Mouse (Mus musculus): ENCODE data around the gene Dlec1. TPM values are rescaled to one million over a fixed set of nuclear protein-coding genes. Genes with fewer than 3 reads are reported as not detected.

The Dlec1 gene
- polyA plus RNA-seq, 1 experiment from 2014 or later: 0.57 TPM

DNA sequence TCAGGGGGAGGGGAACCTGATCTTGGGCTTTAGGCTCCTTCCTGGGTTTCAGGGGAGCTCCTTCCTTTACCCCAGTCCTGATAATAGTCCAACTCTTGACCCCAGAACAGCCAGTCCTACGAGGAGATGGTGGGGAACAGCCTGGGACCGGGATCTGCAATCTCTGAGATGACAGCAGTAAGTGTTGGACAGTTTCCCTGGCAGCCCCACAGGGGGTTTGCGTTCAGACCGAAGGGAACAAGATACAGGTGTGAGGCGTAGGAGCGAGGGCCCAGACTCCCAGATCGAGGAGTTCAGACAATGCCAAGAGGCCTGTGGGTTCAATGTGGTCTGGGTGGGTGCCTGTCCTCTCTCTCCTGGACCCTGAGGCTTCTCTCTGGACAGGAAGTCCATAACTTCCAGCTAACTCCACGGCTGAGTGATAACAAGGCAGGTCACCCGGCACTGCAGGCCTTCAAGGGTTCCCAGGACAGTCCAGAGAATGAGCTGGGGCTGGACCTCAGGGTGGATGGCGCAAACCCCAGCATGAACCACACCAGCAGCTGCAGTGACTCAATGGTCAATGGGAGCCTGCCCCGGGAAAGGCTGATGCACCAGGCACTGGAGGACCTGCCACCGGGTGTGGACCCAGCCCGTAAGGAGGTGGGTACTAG, 32.0 kb upstream of the Dlec1 start:
- WGBS: 86% methylated on average over 13 of the region's 13 CpGs
- no peak for ATAC-seq
- Histone ChIP-seq H3K9ac (replicated peaks; ENCODE audit: low read depth, low read length) (no peak overlapping the region), H3K9me3 (ENCODE audit: control insufficient read depth, low read length) (no peaks in the 10 kb centered on the region), H3K27me3 (replicated peaks; ENCODE audit: control insufficient read depth, insufficient read depth, low read length) (no peaks in the 10 kb centered on the region), H3K4me1 (replicated peaks; ENCODE audit: control insufficient read depth, insufficient read depth, low read length) (no peaks in the 10 kb centered on the region), H3K4me3 (replicated peaks; ENCODE audit: low read length) (no peak overlapping the region), H3K36me3 (ENCODE audit: control insufficient read depth, insufficient read depth) (no peaks in the 10 kb centered on the region), H3K27ac (ENCODE audit: low read length) (no peak overlapping the region), H3K4me2 (ENCODE audit: low read length) (no peak overlapping the region)

DNA sequence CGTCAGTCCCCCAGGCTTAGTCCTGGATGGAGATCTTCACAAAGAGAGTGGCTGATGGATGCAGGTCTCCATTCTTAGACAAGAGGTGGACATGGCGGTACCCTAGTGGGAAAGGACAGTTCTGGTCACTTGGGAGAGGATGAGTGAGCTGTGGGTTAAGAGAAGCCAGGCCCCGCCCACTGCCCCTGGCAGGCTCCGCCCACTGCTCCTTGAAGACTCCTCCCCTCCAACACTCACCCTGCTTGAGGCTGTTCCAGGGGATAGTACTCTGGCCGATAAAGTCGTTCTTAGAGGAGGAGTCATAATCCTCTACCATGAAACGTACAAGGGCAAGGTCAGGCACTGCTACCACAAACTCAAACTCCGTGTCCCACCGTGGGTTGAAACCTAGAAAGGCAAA, 30.5 kb upstream of the Dlec1 start:
- WGBS: 84% methylated on average over 9 of the region's 9 CpGs
- no peak overlapping the region for H3K4me3 ChIP-seq (replicated peaks; ENCODE audit: low read length)
- no peaks in the 10 kb centered on the region for H3K36me3 ChIP-seq (ENCODE audit: control insufficient read depth, insufficient read depth)
- H3K4me2 ChIP-seq (ENCODE audit: low read length): no peak overlapping the region
- H3K27ac ChIP-seq (ENCODE audit: low read length): no peak overlapping the region
- no peaks in the 10 kb centered on the region for H3K27me3 ChIP-seq (replicated peaks; ENCODE audit: control insufficient read depth, insufficient read depth, low read length)
- no peak for ATAC-seq
- no peaks in the 10 kb centered on the region for H3K4me1 ChIP-seq (replicated peaks; ENCODE audit: control insufficient read depth, insufficient read depth, low read length)
- H3K9ac ChIP-seq (replicated peaks; ENCODE audit: low read depth, low read length): no peak overlapping the region
- no peaks in the 10 kb centered on the region for H3K9me3 ChIP-seq (ENCODE audit: control insufficient read depth, low read length)

DNA sequence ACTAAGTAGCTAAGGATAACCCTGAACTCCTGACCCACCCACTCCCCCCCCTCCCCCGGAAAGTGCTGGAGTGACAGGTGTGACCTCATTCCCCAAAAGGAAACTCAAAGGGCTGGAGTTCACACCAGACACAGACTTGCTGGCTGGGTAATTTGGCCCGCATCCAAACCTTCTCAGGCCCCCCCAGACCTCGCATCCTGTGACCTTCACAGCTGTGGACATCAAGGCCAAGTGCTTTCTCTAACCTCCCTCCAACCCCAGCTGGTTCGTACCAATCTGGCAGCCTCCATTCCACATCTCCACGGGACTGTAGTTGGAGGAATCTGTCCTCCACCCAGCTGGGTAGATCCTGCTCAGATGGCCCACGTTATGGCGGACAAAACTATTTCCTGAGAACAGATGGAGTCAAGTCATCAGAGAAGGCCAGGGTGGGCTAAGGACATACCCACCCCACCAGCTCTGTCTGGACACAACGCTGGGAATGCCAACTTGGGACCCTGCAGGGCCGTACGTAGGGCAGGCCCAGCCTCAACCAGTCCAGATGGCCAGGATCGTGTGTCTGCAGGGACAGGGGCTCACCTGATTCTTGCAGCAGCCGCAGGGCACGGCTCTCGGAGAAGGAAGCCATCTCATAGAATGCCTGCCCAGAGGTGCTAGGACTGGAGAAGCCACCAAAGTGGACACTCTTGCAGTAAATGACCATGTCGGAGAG, 28.9 kb upstream of the Dlec1 start:
- Histone ChIP-seq H3K36me3 (ENCODE audit: control insufficient read depth, insufficient read depth) (no peaks in the 10 kb centered on the region), H3K4me3 (replicated peaks; ENCODE audit: low read length) (no peak overlapping the region), H3K9ac (replicated peaks; ENCODE audit: low read depth, low read length) (no peak overlapping the region), H3K4me1 (replicated peaks; ENCODE audit: control insufficient read depth, insufficient read depth, low read length) (no peaks in the 10 kb centered on the region), H3K27me3 (replicated peaks; ENCODE audit: control insufficient read depth, insufficient read depth, low read length) (no peaks in the 10 kb centered on the region), H3K9me3 (ENCODE audit: control insufficient read depth, low read length) (no peaks in the 10 kb centered on the region), H3K27ac (ENCODE audit: low read length) (no peak overlapping the region), H3K4me2 (ENCODE audit: low read length) (no peak overlapping the region)
- 83% methylated on average over 15 of the region's 15 CpGs for WGBS
- ATAC-seq: no peak

DNA sequence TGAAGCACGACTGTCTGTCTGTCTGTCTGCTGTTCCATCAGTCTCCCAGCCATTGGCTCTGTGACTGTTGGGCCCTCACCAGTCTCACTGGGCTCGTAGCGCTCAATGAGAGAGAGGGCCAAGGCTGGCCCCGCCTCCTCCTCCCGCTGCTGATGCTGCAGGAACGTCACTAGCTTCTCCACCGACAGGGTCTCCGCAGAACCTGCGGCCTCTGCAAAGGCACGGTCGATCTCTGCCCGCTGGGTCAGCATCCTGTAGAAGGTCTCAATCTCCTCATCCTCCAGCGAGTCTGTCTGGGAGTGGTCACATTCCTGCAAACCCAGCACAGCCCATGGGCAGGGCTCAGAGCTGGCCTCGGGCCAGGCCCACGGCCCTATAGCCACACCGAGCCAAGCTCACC, 26.6 kb upstream of the Dlec1 start:
- ATAC-seq: no peak
- whole genome bisulfite sequencing: 74% methylated on average over 16 of the region's 16 CpGs

DNA sequence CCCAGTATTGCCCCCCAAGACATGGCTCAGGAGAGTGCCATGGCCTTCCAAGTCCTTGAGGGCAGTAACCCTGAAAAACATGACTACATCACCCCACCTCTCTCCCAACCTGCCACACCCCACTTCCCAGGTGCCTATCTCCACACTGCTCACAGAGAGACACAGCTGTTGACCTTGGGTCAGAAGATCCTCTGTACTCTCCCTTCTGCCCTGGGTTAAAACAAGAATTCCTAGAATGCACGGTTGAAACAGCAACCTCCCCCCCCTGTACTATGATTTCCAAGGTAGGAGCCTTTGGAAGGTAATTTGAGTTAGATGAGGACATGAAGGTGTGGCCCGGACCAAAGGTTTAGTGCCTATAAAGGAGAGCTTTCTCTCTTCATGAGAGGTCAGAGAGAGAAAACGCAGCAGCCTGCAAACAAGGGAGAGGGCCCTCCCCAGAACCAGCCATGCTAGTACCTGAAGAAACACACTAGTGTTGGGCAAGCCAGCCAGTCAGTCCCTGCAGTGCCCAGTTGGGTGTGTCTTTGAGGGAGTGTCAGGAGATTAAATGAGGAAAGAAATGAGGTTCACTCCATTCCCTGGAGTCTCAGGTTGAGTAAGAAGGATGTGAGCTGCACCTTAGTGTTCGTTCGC, 22.1 kb upstream of the Dlec1 start:
- ATAC-seq: no peak
- no peak overlapping the region for H3K9ac ChIP-seq (replicated peaks; ENCODE audit: low read depth, low read length)
- WGBS: 88% methylated on average over 5 of the region's 5 CpGs

More for the DNA sequence above, 26.6 kb upstream of the Dlec1 start:
- no peak overlapping the region for H3K4me2 ChIP-seq (ENCODE audit: low read length)
- H3K9ac ChIP-seq (replicated peaks; ENCODE audit: low read depth, low read length): no peak overlapping the region
- no peaks in the 10 kb centered on the region for H3K9me3 ChIP-seq (ENCODE audit: control insufficient read depth, low read length)
- no peak overlapping the region for H3K27ac ChIP-seq (ENCODE audit: low read length)
- H3K4me1 ChIP-seq (replicated peaks; ENCODE audit: control insufficient read depth, insufficient read depth, low read length): no peaks in the 10 kb centered on the region
- H3K27me3 ChIP-seq (replicated peaks; ENCODE audit: control insufficient read depth, insufficient read depth, low read length): no peaks in the 10 kb centered on the region
- H3K4me3 ChIP-seq (replicated peaks; ENCODE audit: low read length): no peak overlapping the region
- no peaks in the 10 kb centered on the region for H3K36me3 ChIP-seq (ENCODE audit: control insufficient read depth, insufficient read depth)

DNA sequence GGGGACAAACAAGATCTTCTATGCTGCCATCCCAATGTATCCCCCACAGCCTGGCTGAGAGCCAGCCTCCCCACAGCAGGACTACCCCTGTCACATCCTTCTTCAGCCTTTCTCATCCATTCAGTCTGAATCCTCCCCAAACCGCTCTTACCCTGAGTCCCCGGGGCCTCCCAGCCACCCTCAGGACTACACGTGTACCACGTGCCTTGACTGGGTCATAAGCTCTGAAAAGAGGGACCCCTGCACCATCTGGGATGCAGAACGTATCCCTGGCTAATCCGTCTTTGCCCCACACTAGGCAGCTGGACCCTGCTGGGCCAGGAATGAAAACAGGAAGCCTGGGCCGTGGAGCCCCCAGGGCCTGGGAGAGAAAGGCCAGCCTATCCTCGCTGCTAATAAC, 20.2 kb upstream of the Dlec1 start:
- Histone ChIP-seq H3K4me2 (ENCODE audit: low read length) (no peak overlapping the region), H3K4me1 (replicated peaks; ENCODE audit: control insufficient read depth, insufficient read depth, low read length) (peaks cover 10% of the 10 kb centered on the region), H3K27me3 (replicated peaks; ENCODE audit: control insufficient read depth, insufficient read depth, low read length) (no peaks in the 10 kb centered on the region), H3K9ac (replicated peaks; ENCODE audit: low read depth, low read length) (peak overlapping the region; percentile 35; the same call in 1 of the 2 replicates), H3K9me3 (ENCODE audit: control insufficient read depth, low read length) (no peaks in the 10 kb centered on the region), H3K36me3 (ENCODE audit: control insufficient read depth, insufficient read depth) (no peaks in the 10 kb centered on the region), H3K27ac (ENCODE audit: low read length) (peak overlapping the region; percentile 19; the same call in 1 of the 2 replicates), H3K4me3 (replicated peaks; ENCODE audit: low read length) (no peak overlapping the region)
- ATAC-seq: peak; percentile 74
- WGBS: 6% methylated on average over 8 of the region's 8 CpGs

More for the DNA sequence above, 22.1 kb upstream of the Dlec1 start:
- Histone ChIP-seq H3K4me1 (replicated peaks; ENCODE audit: control insufficient read depth, insufficient read depth, low read length) (peaks cover 8% of the 10 kb centered on the region), H3K9me3 (ENCODE audit: control insufficient read depth, low read length) (no peaks in the 10 kb centered on the region), H3K36me3 (ENCODE audit: control insufficient read depth, insufficient read depth) (no peaks in the 10 kb centered on the region), H3K4me3 (replicated peaks; ENCODE audit: low read length) (no peak overlapping the region), H3K27me3 (replicated peaks; ENCODE audit: control insufficient read depth, insufficient read depth, low read length) (no peaks in the 10 kb centered on the region), H3K27ac (ENCODE audit: low read length) (no peak overlapping the region), H3K4me2 (ENCODE audit: low read length) (no peak overlapping the region)

DNA sequence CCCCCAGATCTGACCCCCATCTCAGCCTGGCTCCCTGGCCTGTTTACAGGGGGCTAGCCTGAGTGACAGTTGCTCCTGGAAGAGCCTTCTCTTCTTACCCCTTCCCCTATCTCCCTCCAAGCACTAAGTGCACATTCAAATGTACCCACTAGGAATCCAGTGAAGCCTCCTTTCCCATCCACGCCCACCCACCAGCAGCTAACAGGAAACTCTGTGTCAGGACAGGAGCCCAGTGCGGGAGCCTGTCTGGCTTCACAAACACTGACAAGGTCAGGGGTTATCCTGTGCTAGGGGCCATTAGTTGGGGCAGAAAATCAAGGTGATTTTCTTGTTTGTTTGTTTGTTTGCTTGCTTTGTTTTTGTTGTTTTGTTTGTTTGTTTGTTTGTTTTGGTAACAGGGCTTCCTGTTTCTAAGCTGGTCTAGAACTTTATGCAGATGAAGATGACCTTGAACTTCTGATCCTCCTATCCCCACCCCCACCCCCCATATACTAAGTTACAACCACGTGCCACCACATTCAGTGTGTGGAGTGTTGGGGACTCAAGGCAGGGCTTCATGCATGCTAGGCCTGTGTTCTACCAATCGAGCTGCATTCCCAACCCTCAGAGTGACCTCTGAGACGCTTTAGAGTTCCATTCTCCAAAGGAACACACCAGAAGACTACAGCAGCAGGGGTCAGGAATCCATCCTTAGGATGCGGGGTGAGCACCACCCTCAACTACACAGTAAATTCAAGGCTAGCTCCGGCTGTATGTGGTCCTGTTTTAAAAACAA, 19.4 kb upstream of the Dlec1 start:
- H3K4me1 ChIP-seq (replicated peaks; ENCODE audit: control insufficient read depth, insufficient read depth, low read length): peaks cover 11% of the 10 kb centered on the region
- ATAC-seq: no peak
- H3K27ac ChIP-seq (ENCODE audit: low read length): no peak overlapping the region
- no peaks in the 10 kb centered on the region for H3K27me3 ChIP-seq (replicated peaks; ENCODE audit: control insufficient read depth, insufficient read depth, low read length)
- no peak overlapping the region; the same call in 1 of the 2 replicates for H3K9ac ChIP-seq (replicated peaks; ENCODE audit: low read depth, low read length)
- H3K9me3 ChIP-seq (ENCODE audit: control insufficient read depth, low read length): no peaks in the 10 kb centered on the region
- 67% methylated on average over 7 of the region's 7 CpGs for WGBS
- H3K4me2 ChIP-seq (ENCODE audit: low read length): no peak overlapping the region
- no peak overlapping the region for H3K4me3 ChIP-seq (replicated peaks; ENCODE audit: low read length)
- no peaks in the 10 kb centered on the region for H3K36me3 ChIP-seq (ENCODE audit: control insufficient read depth, insufficient read depth)

DNA sequence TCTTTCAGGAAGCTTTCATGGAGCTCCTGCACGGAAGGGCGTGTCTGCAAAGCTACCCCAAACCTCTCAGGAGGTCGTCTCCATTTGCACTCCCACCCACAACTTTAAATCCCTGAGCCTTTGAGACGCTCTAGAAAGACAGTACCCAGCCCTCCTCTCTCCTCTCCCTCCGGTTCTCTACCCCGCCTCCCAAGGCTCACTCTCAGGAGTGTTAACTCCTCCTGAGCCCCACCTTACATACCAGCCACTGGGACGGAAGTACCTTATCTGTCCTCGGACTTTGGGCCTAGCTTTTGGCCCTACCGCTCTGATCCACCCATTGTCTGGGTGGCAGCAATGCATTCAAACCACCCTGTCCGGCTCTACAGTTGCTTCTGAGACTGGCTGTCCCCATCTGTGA, 18.3 kb upstream of the Dlec1 start:
- Histone ChIP-seq H3K4me3 (replicated peaks; ENCODE audit: low read length) (no peak overlapping the region), H3K4me2 (ENCODE audit: low read length) (no peak overlapping the region), H3K9me3 (ENCODE audit: control insufficient read depth, low read length) (no peaks in the 10 kb centered on the region), H3K27me3 (replicated peaks; ENCODE audit: control insufficient read depth, insufficient read depth, low read length) (0 out of 2 replicates have a peak, but pooled peaks cover 2% of the 10 kb centered on the region), H3K4me1 (replicated peaks; ENCODE audit: control insufficient read depth, insufficient read depth, low read length) (peaks cover 20% of the 10 kb centered on the region), H3K36me3 (ENCODE audit: control insufficient read depth, insufficient read depth) (no peaks in the 10 kb centered on the region), H3K9ac (replicated peaks; ENCODE audit: low read depth, low read length) (no peak overlapping the region), H3K27ac (ENCODE audit: low read length) (no peak overlapping the region)
- 88% methylated on average over 10 of the region's 10 CpGs for WGBS
- no peak for ATAC-seq

DNA sequence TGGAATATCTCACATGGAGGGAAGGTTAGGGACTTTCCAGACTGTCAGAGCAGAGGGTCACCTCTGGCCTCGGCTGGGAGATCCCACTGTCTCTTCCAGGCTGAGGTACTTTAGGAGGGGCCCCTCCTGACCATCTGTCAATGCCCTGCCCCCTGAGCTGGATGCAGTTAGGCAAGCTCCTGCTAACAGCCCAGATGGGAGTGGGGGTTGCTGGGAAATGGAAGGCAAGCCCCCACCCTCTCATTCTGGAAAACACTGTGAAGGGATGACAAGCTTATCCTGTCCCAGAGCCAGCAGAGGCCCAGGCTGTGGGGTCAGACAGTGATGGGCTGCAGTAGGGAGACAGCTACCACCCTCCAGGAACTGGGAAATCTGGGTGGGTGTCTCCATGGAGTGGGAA, 15.8 kb upstream of the Dlec1 start:
- no peaks in the 10 kb centered on the region for H3K36me3 ChIP-seq (ENCODE audit: control insufficient read depth, insufficient read depth)
- no peak overlapping the region for H3K9ac ChIP-seq (replicated peaks; ENCODE audit: low read depth, low read length)
- no peak overlapping the region for H3K27ac ChIP-seq (ENCODE audit: low read length)
- no peak overlapping the region for H3K4me2 ChIP-seq (ENCODE audit: low read length)
- WGBS: 60% methylated on average over 1 of the region's 1 CpGs
- H3K27me3 ChIP-seq (replicated peaks; ENCODE audit: control insufficient read depth, insufficient read depth, low read length): 0 out of 2 replicates have a peak, but pooled peaks cover 2% of the 10 kb centered on the region
- no peak for ATAC-seq
- H3K4me3 ChIP-seq (replicated peaks; ENCODE audit: low read length): no peak overlapping the region
- peaks cover 25% of the 10 kb centered on the region for H3K4me1 ChIP-seq (replicated peaks; ENCODE audit: control insufficient read depth, insufficient read depth, low read length)
- H3K9me3 ChIP-seq (ENCODE audit: control insufficient read depth, low read length): no peaks in the 10 kb centered on the region
